Mouse (Mus musculus) lung, embryonic 16.5 days (tissue): ENCODE data around the gene Cfap97. TPM values are rescaled to one million over a fixed set of nuclear protein-coding genes. Genes with fewer than 3 reads are reported as not detected.

Source experiments
- ATAC-seq: fragments of 200-750 bp; cut with Nextera tagmentation; 2 replicates; pipeline ENCODE4 v1.8.0; 2017; ENCODE audit warnings: low read depth, mild to moderate bottlenecking, moderate library complexity
- H3K27ac ChIP-seq: fragments of 300-500 bp; sonication (generic); 2 replicates; pipeline ENCODE4 v1.5.1; 2014; ENCODE audit warnings: mild to moderate bottlenecking, control low read depth, low read length
- H3K27me3 ChIP-seq: fragments of 300-500 bp; sonication (generic); 2 replicates; pipeline ENCODE4 v1.6.1; 2014; ENCODE audit warnings: low read depth, low read length, mixed read lengths; ENCODE audit not compliant: control insufficient read depth, insufficient read depth
- H3K36me3 ChIP-seq: fragments of 300-500 bp; sonication (generic); 2 replicates; pipeline ENCODE4 v1.6.1; 2014; ENCODE audit warnings: low read length; ENCODE audit not compliant: control insufficient read depth, insufficient read depth
- H3K4me1 ChIP-seq: fragments of 300-500 bp; sonication (generic); replicated peaks from 2 replicates; pipeline ENCODE4 v1.6.1; 2014; ENCODE audit warnings: low read length, mixed read lengths; ENCODE audit not compliant: control insufficient read depth, insufficient read depth
- H3K4me2 ChIP-seq: fragments of 300-500 bp; sonication (generic); 2 replicates; pipeline ENCODE4 v1.6.1; 2014; ENCODE audit warnings: low read depth, low read length, control low read depth
- H3K4me3 ChIP-seq: fragments of 300-500 bp; sonication (generic); 2 replicates; pipeline ENCODE4 v1.5.1; 2014; ENCODE audit warnings: mild to moderate bottlenecking, low read length, control low read depth
- H3K9ac ChIP-seq: fragments of 300-500 bp; sonication (generic); 2 replicates; pipeline ENCODE4 v1.6.1; 2014; ENCODE audit warnings: low read length, control low read depth
- H3K9me3 ChIP-seq: fragments of 300-500 bp; sonication (generic); 2 replicates; pipeline ENCODE4 v1.6.1; 2016; ENCODE audit warnings: low read length; ENCODE audit not compliant: control insufficient read depth
- WGBS: fragments of 180-500 bp; shearing (Covaris S2); extraction: QIAGEN DNeasy Blood & Tissue Kit; methylation state at CpG from one replicate; pipeline ENCODE4 v1.1.7; 2014; 5-methylcytosine and 5-hydroxymethylcytosine counted together
- polyA plus RNA-seq: library from polyadenylated mRNA; unstranded; fragments of >200 nt; fragmentation: Nextera tagmentation; extraction: Ambion mirVana; gene quantifications from 2 replicates; pipeline ENCODE4 v1.2.1, GENCODE M21; 2015

Gene Cfap97
- polyA plus RNA-seq, 1 experiment from 2014 or later: 28.5 TPM

DNA sequence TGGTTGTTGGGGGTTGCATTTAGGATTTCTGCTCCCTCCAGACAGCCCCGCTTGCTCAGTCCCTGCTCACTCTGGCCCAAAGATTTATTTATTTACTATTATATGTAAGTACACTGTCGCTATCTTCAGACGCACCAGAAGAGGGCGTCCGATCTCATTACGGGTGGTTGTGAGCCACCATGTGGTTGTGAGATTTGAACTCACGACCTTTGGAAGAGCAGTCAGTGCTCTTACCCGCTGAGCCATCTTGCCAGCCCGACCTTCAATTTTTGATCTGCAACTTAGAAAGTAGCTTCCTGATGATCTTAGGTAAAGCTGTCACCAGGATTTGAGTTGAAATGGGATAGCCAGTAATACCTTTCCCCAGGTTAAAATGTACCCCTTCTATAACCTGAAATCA is 1.8 kb upstream of the Cfap97 start:
- no peaks in the 10 kb centered on the region for H3K36me3 ChIP-seq
- WGBS: 75% methylated on average over 9 of the region's 9 CpGs
- no peak overlapping the region for H3K9ac ChIP-seq
- peaks cover 12% of the 10 kb centered on the region; the same call in 1 of the 2 replicates for H3K4me1 ChIP-seq
- H3K27ac ChIP-seq: no peak overlapping the region
- peaks cover 2% of the 10 kb centered on the region; the same call in 1 of the 2 replicates for H3K27me3 ChIP-seq
- no peak overlapping the region for H3K4me3 ChIP-seq
- no peak overlapping the region for H3K4me2 ChIP-seq
- H3K9me3 ChIP-seq: no peaks in the 10 kb centered on the region
- ATAC-seq: no peak

DNA sequence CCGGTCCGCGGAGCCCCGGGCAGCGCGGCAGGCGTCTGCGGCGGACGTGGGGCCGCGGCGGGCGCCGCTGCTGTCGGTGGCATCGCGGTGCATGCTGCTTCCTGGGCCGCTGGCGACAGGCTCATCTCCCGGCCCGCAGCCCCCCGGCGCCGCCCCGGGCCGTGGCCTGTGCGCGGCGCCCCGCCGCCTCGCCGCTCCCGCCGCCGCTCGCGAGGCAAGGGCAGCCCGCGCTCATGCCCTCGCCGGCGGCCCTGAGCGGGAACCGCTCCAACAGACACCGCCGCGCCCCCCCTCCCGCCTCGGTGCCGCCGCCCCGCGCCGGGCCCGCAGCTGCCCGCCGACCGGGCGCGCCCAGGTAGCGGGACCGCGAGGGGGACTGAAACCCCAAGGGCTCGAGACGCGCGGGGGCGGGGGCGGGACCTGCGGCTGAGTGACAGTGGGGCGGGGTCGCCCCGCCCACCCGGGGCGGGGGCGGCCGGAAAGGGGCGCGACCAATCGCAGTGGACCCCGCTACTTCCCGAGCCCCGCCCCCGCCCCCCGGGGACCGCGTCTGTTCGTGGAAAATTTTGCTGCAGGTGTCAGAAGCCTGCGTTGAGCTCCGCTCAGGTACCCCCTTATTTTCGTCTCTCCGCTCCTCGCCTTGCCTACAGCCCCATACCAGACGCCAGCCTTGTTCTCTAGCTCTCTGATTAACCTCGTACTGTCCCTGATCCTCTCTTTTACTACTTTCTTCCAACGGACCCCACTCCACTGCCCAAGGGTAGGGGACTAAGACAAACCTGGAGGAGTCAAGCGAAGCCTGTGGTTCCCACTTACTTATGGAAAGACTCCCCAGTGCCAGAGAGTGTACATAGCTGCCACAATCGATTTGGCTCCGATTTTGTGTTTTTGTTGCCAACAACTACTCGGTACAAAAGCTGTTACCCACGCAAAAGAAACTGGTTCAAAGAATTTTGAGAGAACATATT is 777 bp downstream of the Cfap97 start, which contains the start of gene Snx25:
Gene Snx25 (minus strand): TSS at position 96 of the 968 bp plus-strand sequence.
- peak within 1 kb of the TSS; percentile 87 for H3K9ac ChIP-seq
- H3K27ac ChIP-seq: peak within 1 kb of the TSS; percentile 26
- peak; percentile 94 for ATAC-seq
- peaks cover 2% of the 10 kb centered on the region; the same call in 1 of the 2 replicates for H3K27me3 ChIP-seq
- H3K36me3 ChIP-seq: no peaks in the 10 kb centered on the region
- H3K4me3 ChIP-seq: peak within 1 kb of the TSS; percentile 88
- H3K9me3 ChIP-seq: no peaks in the 10 kb centered on the region
- H3K4me2 ChIP-seq: peak within 1 kb of the TSS; percentile 91
- WGBS: 3% methylated on average over 54 of the region's 103 CpGs
- peaks cover 9% of the 10 kb centered on the region; the same call in 1 of the 2 replicates for H3K4me1 ChIP-seq

DNA sequence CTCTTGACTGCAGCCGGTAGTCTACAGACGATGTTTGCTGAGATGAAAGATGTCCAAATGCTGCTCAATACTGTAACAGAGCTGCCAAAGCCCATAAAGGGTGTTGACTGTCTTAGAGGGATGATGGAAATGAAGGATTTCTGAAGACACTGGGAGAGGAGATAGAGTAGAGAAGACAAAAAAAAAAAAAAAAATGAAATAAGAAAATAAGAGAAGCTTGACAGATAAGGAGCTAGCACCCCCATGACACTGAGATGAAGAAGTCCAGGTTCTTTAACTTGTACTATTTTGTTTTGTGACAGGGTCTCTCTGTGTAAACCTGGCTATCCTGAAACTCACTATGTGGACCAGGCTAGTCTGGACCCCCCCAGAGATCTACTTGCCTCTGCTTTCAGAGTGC is 1.5 kb downstream of the Cfap97 start:
- Histone ChIP-seq H3K4me1 (peaks cover 9% of the 10 kb centered on the region; the same call in 1 of the 2 replicates), H3K4me2 (peak overlapping the region; percentile 91), H3K27ac (no peak overlapping the region), H3K9ac (no peak overlapping the region), H3K9me3 (no peaks in the 10 kb centered on the region), H3K4me3 (peak overlapping the region; percentile 88), H3K36me3 (no peaks in the 10 kb centered on the region), H3K27me3 (peaks cover 2% of the 10 kb centered on the region; the same call in 1 of the 2 replicates)
- WGBS: 14% methylated on average over 2 of the region's 2 CpGs
- ATAC-seq: no peak

DNA sequence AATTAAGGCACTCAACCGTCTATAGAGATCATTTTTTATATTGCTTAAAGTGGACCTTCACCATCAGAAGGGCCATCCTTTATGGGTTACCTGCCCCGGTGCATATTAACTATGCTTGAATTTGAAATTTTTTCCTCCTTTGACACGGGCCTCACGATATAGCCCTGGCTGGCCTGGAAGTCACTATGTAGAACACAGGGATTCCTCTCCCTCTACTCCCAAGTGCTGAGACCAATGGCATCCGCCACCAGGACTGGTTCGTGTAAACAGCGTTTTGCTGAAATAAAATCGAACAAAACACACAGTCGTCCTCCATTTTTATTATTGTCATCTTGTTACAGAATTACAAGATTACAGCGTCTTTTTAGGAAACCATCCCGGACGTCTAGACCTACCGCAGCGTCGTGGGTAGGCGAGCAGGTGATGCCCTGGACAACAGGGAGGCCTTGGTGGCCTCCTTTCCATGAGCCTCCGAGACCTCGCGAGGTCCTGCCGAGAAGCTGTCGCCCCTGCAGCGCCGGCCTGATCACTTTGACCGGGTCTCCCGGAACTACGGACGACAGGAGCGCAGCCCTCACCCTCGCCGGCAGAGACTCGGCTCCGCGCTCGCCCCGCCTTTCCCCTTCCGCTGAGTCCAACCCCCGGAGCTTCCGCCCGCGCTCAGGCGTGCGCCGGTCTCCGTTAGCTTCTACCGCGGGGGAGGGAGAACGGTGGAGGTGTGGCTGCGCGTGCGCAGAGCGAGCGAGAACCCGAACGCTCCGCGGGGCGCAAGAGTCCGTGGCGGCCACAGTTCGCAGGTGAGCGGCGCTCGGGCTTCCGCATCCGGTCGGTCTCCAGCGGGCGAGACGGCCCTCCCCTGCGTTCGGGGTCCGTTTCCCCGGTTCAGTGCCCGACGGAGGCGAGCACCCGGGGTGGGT is 11.6 kb downstream of the Cfap97 start:
- H3K4me3 ChIP-seq: peak overlapping the region; percentile 90
- peak; percentile 99 for ATAC-seq
- H3K4me2 ChIP-seq: peak overlapping the region; percentile 90
- no peaks in the 10 kb centered on the region for H3K36me3 ChIP-seq
- peak overlapping the region; percentile 87 for H3K27ac ChIP-seq
- 2% methylated on average over 69 of the region's 77 CpGs for WGBS
- peaks cover 19% of the 10 kb centered on the region for H3K4me1 ChIP-seq
- no peaks in the 10 kb centered on the region for H3K9me3 ChIP-seq
- H3K9ac ChIP-seq: peak overlapping the region; percentile 92
- no peaks in the 10 kb centered on the region for H3K27me3 ChIP-seq

DNA sequence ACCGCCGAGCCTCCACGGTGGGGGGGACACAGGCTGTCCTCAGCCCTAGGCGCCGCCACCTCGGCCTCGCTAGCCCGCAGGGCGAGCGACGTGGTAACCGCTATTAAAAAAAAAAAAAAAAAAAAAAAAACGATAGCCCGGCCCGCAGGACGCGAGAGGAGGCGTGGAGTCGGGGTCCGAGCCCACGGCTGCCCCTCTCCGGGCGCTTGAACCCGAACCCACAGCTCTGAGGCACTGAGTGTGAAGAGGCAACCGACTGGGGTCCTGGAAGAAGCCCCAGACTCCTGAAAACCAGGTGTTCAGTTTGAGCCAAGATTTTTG is 12.3 kb downstream of the Cfap97 start:
- Histone ChIP-seq H3K4me1 (peaks cover 19% of the 10 kb centered on the region), H3K9ac (peak overlapping the region; percentile 92), H3K4me2 (peak overlapping the region; percentile 81), H3K4me3 (peak overlapping the region; percentile 90), H3K36me3 (no peaks in the 10 kb centered on the region), H3K27me3 (no peaks in the 10 kb centered on the region), H3K9me3 (no peaks in the 10 kb centered on the region), H3K27ac (peak overlapping the region; percentile 62; the same call in 1 of the 2 replicates)
- 0% methylated on average over 24 of the region's 25 CpGs for WGBS
- peak; percentile 83 for ATAC-seq

DNA sequence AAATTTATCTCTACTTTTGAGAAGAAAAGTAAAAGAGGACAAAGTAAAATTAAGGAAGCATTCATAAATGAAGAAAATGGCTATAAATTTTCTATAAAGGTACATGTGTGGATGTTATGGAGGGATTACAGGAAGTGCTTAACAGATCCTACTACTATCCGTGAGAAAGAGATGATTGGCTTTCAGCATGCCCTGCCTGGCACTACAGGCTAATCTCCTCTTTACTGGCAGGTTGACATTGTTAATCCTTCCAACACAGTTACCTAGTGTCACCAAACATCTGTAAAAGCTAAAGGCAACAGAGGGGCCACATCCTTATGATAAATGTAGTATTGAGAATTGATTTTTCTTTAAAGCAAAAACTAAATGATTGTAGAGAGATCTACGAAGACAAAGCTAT is 22.1 kb downstream of the Cfap97 start:
- ATAC-seq: no peak
- Histone ChIP-seq H3K27ac (no peak overlapping the region), H3K36me3 (peaks cover 15% of the 10 kb centered on the region; the same call in 1 of the 2 replicates), H3K4me3 (no peak overlapping the region), H3K27me3 (no peaks in the 10 kb centered on the region), H3K4me2 (no peak overlapping the region), H3K4me1 (no peaks in the 10 kb centered on the region), H3K9ac (no peak overlapping the region), H3K9me3 (no peaks in the 10 kb centered on the region)
- WGBS: 75% methylated on average over 2 of the region's 2 CpGs

DNA sequence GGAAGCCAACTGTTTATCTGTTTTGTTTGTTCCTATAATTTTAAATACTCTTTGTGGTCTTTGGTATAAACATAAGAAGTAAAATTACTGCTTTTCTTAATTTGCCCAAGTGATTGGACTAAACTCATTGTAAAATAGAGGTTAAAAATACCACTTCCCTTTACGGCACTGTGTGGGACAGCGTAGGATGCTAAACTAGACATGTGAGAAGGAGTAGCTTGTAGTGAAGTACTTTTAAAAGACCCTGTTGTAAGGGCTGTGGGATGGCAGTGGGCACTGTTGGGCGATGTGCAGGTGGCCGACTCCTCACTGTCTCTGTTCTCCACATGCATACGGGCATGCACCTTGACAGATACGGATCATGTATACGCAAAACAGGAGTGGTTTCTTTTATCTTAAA is 28.6 kb downstream of the Cfap97 start:
- Histone ChIP-seq H3K9me3 (no peaks in the 10 kb centered on the region), H3K27ac (no peak overlapping the region), H3K4me2 (no peak overlapping the region), H3K4me1 (no peaks in the 10 kb centered on the region), H3K27me3 (no peaks in the 10 kb centered on the region), H3K9ac (no peak overlapping the region), H3K36me3 (peaks cover 8% of the 10 kb centered on the region), H3K4me3 (no peak overlapping the region)
- WGBS: 93% methylated on average over 7 of the region's 7 CpGs
- no peak for ATAC-seq

DNA sequence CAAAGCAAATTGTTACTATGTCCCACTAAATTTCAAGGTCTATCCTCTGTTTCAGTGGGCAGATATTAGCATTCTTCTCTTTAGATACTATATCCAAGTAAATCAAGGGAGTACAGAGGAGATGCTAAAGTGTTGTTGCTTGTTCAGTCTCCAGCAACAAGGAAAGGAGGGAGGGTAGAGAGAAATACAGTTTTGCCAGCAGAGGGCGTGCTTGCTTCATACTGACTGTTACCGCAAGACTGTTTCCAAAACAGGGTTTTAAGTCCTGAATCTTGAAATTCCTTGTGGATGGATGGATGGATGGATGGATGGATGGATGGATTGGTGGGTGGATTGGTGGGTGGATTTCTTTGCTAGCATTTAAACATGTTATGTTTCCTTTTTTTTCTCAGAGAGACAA is 33.8 kb downstream of the Cfap97 start:
- 11% methylated on average over 2 of the region's 2 CpGs for WGBS
- H3K27me3 ChIP-seq: no peaks in the 10 kb centered on the region
- H3K36me3 ChIP-seq: peaks cover 2% of the 10 kb centered on the region
- ATAC-seq: no peak
- H3K4me2 ChIP-seq: no peak overlapping the region
- H3K4me3 ChIP-seq: no peak overlapping the region
- H3K4me1 ChIP-seq: no peaks in the 10 kb centered on the region
- H3K9ac ChIP-seq: no peak overlapping the region
- no peaks in the 10 kb centered on the region for H3K9me3 ChIP-seq
- no peak overlapping the region for H3K27ac ChIP-seq

DNA sequence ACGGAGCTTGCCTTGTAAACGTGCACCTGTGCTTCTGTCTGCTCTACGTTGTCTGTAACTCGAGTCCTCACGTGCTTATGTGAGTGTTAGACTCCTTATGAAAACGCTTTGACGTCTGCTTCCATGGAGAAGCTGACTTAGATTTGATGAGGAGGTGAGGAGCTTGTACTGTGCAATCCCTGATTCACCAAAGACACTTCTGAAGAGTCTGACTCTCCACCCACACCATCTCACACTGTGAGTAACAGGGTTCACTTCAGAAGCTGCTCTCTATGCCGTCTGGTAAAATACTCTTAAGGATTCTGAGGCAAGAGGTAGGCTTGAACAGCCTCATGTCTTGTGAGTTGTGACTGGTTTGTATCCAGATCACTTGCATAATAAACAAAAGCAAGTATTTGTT is 41.5 kb downstream of the Cfap97 start:
- Histone ChIP-seq H3K4me3 (no peak overlapping the region), H3K9me3 (no peaks in the 10 kb centered on the region), H3K4me2 (no peak overlapping the region), H3K27me3 (no peaks in the 10 kb centered on the region), H3K4me1 (no peaks in the 10 kb centered on the region), H3K36me3 (peaks cover 5% of the 10 kb centered on the region), H3K27ac (no peak overlapping the region), H3K9ac (no peak overlapping the region)
- 76% methylated on average over 8 of the region's 8 CpGs for WGBS
- ATAC-seq: no peak
